Mouse (Mus musculus) 3134 (cell line): Measurements from ENCODE around the gene Ankrd34c.

ENCODE experiments used
- DNase-seq: peaks from one replicate; pipeline ENCODE4 v3.0.0-alpha.2; 2011; ENCODE audit warnings: low spot score; ENCODE audit not compliant: insufficient read length; ENCODE audit errors: extremely low read depth

Gene Ankrd34c

DNA sequence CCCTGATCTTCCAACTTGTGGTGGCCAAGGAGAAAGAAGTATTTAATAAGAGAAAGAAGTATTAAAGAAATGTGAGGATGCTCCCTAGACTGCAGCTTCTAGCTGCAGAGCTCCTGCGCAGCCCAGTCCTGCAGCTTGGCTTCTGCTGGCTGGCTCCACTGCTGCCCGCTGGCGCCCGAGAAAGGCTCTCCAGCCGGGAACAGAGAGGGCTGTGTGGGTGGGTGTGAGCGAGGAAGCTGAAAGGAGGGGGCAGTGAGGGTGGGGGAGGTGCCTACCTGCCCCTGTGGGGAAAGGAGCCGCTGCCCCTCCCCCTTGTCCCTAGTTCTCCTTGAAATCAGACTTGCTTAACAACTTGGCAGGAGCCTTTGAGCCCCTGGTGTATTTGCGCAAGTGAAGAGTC is at the start of gene Ankrd34c:
Gene Ankrd34c (minus strand): TSS at position 181 of the 400 bp plus-strand sequence.
- DNase-seq = no peak

DNA sequence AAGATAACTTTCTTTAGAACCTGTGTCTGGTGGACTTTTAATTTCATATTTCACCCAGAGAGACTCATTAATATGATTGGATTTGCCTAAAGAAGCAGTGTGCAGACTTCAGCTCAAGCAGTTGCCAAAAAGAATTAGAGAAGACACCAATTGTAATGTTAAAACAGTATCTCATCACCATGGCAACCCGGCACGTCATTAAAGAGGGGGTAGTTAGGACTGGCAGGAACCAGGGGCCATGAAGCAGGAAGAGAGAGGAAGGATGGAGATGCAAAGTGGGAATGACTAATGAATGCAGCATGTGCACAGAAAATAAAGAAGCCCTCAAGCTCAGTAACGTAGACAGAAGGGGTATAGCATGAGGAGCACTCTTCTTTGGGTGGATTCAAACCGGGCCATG is 49.3 kb upstream of the Ankrd34c start:
- no peak for DNase-seq

DNA sequence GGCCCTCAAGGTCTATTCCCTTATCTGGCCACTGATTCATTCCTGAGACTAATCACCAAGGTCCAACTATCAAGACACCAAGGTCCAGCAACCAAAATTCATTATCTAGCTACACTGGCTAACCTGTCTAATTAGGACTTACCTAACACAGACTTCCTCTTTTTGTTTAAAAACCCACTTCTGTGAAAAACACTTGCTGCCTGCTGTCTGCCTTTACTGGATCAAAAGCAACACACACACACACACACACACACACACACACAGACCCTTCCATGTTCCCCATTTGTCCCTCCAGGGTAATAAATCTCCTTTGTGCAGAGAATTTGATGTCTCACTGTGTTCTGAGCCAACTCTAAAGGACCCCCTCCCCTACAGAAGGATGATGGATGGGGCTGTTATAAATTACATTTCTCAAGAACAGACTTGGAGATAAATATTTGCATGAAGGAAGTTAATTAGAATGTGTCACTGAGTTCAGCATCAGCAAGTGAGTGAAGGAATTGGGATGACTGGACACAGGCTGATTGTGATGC is 43.2 kb upstream of the Ankrd34c start:
- no peak for DNase-seq

DNA sequence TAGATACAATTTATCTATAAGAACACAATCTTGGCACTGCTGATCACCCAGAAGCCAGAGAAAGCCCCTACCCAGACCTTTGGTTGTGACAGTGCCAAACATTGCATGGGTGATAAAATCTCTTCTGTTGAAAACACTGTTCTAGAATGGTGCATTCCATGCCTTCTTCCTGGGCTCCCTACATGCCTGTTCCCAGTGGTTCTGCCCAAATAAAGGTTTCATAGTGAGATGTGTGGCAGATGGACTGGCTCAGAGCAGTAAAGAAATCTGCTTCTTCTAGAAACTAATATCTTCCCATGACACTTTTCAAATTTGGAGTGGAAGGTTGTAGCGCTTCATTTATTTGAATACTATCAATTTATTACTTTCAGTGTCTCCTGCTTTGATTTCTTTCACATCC is 41.0 kb upstream of the Ankrd34c start:
- DNase-seq = no peak

DNA sequence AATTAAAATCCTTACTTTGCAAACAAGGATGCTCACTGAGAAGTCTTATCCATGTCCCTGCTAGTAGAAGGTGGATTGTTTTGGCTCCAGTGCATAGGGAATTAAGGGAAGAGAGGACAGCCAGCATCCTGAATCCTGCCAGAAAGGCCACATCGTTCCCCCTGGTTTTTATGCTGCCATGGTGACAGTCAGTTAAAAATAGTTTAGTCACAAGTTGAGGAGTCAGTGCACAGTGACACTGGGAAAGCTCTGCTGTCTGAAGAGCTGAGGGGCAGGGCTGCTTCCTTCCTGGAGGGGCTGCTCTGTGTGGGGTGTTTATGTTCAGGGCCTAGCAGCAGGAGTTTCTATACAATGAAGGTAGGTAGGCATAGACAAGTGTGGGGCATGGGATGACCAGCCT is 32.9 kb upstream of the Ankrd34c start:
- DNase-seq = no peak

DNA sequence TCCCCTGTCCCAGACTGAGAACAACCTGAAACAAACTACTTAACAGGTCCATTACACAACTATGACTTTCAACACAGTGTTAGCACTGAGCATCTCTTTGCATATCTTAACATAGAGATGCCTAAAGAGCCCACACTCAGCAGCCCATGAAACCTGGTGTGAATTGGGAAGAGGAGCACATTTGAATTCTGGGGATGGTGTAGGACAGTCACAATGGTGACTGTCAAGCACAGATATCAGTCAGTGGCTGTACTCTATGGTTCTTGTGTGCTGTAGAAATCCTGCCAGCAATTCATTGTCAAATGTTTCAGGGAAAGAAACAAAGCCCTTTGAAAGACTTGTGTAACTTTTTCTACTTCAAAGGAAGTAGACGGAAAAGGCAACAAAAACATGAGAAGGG is 23.7 kb upstream of the Ankrd34c start:
- DNase-seq = no peak

DNA sequence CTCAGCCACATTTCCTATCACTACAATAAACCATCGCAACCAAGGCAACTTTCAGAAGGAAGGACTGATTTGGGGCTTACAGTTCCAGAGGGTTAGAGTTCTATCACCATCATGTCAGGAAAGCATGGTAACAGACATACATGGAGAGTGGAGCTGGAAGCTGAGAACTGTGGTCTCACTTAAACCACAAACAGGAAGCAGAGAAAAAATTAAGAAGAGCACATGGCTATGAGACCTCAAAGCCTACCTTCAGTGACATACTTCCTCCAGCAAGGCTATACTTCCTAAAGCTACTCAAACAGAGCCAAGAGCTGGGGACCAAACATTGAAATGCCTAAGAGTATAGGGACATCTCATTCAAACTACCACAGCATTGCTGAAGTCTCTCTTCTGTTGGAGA is 20.3 kb upstream of the Ankrd34c start:
- DNase-seq = no peak

DNA sequence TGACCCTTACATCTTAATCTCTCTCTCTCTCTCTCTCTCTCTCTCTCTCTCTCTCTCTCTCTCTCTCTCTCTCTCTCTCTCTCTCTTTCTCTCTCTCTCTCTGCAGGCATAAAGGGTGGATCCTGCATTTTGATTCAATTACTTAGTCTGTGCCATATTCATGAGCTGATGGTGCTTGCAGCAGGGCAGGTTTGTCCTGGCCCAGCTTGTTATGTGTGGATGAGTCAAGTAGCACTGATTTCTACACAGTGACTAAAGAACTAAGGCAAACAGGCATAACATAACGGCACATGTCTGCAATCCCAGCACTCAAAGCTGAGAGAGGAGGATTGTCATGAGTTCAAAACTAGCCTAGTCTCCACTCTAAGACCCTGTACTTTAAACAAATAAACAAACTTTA is 19.9 kb upstream of the Ankrd34c start:
- DNase-seq = no peak

DNA sequence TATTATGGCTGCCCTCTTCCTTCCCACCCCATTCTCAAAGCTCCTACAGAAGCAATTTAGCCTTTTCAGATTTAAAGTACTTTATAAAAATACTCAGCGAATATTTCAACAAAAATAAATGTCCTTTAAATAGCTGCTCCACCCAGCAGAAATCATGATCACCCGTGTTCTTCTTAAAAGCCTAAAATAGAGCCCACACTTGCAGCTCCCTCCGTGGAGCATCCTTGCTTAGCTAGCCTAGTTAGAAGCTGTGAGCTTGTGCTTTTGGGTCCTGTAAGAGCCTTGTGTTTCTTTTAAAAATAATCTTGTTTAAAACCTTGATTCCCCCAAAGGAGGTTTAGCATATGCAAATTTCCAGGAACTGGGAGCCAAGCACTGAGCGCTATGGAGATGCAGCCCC is 19.3 kb upstream of the Ankrd34c start:
- DNase-seq = no peak

DNA sequence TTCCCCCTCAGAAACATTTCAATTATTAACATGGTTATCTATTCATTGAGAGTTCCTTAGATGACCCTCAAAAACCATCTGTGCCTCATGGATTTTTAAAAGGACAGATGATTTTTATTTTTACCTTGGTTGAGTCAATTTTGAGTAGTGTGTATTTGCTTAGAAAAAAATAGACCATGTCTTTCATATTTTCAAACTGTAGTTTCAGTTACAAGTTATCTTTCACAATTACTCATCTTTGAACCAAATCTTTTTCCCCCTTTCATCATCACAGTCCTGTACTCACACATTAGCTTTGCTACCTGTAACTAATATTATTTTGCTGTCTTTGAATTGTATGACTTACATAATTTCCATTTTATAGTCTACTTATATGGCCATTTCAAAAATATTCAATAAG is 1.8 kb upstream of the Ankrd34c start:
- DNase-seq = no peak

DNA sequence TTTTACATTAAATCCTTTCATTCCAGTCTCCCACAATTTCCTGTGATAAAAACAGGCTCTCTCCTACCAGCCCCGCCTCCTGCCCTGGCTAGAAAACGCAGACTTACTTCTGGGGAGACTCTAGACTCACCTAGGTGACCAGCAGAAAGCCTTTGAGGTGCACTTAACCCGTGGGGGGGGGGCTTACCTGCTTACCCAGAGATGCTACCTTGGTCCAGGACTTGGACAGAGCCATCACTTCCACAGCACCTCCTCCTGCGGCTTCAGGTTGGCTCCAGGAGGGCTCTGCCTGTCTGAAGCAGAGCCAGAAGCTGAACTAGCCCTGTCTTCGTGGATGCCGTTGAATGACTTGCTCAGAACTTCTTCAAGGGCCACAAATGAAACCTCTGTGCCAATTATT is 387 bp downstream of the Ankrd34c start:
- DNase-seq = no peak

DNA sequence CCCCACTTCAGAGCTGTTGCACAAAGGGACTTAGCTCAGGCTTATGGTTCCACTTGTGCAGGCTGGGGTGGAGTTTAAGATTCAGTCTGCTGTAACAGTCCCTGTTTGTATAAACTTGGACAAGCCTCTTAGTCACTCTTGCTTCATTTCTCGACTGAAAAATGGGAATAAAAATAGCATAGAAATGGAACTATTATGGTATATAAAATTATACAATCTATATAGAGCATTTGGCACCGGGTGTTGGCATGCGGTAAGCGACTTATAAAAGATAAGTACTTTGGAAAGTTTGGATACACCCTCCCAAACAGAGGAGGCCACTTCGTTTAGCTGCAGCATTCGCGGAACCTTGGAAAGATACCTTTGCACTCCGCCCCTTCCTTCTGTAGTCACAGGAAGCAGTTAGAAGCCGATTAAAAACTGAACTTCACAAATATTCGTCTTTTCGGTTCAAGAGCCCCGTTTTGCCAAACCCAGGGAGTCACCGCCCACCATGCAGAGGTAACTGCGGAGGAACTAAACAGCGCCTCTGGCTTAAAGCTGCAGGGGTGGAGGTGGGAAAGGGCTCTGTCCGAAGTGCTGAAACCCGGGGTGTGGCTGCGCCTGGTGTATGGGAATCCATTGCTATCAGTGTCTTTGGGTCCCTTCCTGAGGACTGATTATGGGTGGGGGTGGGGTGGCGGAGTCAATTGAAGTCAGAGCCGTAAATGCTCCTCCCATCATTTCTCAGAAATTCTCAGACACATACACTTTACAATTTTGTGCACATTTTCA is 1.2 kb downstream of the Ankrd34c start:
- DNase-seq = no peak

DNA sequence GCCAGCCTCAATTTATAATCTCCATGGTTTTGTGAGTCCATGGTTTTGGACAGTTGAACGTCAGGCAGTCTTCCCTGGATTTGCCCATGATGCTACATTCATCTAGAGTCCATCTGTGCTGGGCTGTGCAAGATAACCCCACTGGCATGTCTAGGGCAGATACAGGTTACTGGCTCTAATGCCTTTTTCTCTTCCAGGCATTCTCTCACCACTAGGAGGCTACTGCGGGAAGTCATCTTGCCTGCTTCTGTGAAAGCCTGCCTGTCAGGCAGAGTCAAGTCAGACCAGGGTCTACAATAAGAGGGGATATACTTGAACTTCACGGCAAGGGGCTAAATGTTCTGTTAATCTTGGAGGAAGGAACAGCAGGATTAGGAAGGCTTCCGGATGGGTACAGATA is 31.4 kb downstream of the Ankrd34c start:
- peak; percentile 15 for DNase-seq

DNA sequence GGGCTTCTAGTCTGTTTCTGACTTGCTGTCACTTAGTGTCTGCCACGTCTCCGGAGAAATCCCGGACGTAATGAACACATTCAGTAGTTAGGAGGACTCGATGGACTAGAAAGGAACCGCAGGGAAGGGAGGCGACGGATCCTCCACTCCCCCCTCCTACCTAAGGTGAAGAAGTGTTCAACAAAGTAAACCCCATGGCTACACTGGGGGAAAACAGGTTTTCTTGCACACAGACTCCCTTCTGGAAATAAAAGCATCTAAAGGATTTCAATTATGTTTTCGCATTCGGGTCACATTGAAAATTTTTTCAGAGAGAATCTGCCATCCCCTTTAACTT is 33.1 kb downstream of the Ankrd34c start:
- DNase-seq = no peak

DNA sequence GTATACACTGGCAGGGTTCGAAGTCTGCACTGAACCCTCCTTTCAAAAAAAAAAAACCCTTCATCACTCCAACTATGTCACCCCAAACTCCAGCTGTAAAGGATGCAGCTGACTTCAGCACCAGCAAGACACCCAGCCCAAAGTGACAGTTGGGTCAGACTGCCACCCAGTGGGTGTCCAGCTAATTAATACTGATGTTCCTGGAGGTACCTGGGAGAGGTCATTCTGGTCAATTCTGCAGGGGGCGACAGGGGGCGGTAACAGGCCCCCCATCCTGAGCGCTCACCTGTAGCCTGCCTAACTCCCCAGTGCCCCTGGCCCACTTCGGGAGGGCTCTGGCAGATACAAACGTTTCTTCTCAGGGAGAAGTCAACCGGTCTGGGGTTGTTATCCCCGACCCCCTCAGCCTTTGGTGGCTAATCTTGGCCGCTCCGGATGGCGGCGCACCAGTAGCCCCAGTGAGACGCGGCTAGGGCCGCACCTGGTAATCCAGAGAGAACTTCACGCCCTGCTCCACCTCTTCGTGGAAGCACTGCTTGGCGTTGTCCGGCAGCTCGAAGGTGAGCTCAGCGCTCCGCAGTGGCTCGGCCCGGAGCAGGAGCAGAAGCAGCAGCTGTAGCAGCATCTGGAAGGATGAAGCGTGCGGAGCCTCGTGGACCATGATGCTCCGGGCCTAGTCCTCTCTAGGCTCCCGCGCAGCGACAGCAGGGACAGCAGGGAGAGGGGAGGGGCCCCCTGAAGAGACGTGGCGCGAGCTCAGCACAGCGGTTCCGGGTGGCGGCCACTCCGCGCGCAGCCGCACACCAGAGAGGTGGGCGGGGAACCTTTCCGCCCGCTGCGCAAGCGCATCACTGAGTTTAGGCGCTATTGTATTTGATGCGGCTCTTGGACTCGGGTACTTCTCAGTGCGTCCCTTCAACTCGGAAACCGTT is 33.7 kb downstream of the Ankrd34c start, which contains the start of gene Tmed3:
Gene Tmed3 (minus strand): TSS at position 804 of the 932 bp plus-strand sequence.
- DNase-seq = peak; percentile 94

DNA sequence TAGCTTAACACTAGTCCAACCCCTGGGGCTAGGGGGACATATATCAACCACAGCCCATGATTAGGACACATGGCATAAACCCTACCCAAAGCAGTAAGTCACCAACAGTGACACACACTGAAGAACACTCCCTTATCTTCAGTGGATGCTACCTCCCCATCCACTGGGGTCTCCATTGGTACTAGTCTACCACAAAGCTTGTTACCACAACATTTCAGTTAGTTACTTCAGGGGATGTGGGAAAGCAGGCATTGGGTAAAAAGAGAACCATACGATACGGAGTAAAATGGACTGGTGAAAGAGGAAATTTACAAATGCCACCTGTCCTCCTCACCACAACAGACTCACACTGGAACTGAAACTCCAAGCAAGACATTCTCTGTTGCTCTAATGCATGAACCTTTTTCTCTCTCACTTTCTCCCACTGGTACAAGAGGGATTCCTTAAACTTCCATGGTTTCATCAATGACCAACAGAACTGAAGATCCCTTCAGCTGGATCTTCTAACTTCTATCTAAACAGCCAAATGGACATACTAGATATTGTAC is 37.3 kb downstream of the Ankrd34c start:
- no peak for DNase-seq

DNA sequence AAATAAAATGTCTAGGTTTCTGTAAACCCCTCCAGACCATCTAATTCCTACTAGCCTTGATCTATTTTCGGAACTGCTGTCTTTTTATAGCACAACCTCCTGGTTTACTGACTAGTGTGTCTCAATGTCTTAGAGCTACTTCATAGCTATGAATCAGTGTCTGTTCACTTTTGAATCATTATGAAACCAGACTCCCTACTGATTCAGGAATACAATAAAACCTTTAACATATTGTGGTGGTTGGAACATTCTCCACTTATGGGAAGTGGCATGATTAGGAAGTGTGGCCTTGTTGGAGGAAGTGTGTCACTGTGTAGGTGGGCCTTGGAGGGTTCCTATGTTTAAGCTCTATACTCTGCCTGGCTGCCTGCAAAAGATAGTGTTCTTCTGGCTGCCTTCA is 43.1 kb downstream of the Ankrd34c start:
- no peak for DNase-seq

DNA sequence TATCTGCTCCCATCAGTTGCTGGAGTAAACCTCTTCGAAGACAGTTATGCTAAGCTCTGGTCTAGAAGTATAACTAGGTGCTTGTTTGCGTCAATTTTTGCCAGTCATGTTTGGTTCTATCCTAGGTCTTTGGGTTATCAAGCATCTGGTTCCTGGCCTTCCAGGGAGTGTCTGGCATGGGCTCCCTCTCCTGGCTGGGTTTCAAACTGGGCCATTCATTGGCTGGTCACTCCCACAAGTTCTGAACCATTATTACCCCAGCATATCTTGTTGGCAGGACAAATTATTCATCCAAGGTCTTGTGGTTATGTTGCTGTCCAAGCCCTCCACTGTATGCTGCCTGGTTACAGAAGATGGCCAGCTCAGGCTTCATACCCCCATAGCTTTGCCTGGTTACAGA is 44.6 kb downstream of the Ankrd34c start:
- DNase-seq = no peak

DNA sequence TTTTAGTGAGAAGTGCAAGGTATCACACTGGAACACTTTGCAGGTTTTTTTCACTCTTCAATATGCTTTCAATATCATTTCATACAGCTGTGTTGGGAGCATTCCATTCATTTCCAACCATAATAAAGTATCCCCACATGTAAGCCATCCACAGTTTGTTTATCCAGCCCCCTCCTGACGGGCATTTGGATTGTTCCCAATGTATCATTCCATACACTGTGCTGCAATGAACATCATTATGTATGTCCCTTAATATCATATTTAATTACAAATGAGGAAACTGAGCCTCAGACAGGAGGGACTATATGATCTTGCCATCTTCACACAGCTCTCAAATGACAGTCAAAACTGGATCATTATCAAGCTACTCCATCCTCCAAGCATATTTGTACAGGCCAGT is 49.1 kb downstream of the Ankrd34c start:
- DNase-seq = no peak

DNA sequence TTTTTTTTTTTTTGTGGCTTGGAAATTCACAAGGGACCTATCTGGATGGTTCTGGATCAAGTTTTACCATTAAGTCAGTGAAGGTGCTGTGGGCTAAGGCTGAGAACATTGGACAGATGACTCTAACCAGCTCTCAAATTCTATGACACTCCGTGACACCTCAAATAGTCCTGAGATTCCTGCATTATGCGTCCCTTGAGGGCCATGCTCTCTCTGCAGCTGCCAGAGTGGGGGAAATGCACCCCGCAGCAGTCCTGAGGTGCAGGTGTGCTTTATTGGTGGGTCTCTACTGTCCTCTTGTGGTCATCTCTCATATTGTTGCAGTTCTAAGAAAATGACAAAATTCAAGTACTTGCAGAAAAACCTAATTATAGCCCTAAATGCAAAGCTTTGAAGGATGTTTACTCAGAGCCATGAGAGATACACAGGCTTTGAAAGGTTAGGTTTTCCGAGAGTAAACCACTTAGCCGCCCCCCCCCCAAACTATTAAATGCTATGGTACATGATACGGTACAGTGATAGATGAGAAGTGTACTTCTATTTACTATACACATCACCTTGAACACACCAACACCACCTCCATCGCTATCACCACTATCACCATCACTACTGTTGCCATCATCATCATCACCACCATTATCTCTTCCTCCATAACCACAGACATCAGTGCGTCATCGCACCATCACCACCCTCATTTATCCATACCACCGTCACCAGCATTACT is 50.6 kb downstream of the Ankrd34c start:
- peak; percentile 16 for DNase-seq

DNA sequence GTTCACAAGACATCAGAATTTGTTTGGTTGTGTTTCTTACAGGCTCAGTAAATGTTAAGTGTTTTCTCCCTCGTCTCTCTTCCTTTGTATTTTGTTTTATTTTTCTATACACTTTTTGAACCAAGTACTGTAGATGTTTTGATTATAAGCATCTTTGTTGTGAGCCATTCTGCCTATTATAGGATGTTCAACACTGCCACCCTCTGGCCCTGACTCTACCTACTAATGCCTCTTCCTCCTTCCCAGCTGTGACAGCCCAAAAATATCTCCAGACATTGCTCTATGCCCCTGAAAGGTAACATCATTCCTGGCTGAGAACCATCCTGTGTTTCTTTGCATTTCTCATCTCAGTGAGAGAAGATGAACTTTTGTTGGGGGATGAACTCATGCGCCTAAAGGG is 52.0 kb downstream of the Ankrd34c start:
- DNase-seq = no peak
